Mouse (Mus musculus) forebrain, embryonic 14.5 days (tissue): ENCODE measurements at regions not wholly inside any gene's neighbourhood (a gene's known extent, or its start where the extent isn't known, plus 50 kb on each side); places are given as distances from the start of the nearest gene placed in this dataset.

Experiments
- ATAC-seq: fragments of 200-750 bp; cut with Nextera tagmentation; 2 replicates; pipeline ENCODE4 v1.8.0; 2017; ENCODE audit warnings: mild to moderate bottlenecking, moderate library complexity
- DNase-seq: peaks from one replicate; pipeline ENCODE4 v3.0.0-alpha.2; 2015; ENCODE audit warnings: low spot score
- H3K27ac ChIP-seq: fragments of 300-500 bp; sonication (generic); 2 replicates; pipeline ENCODE4 v1.5.1; 2014; ENCODE audit warnings: low read depth, mild to moderate bottlenecking, control low read depth, low read length, moderate library complexity
- H3K27me3 ChIP-seq: fragments of 300-500 bp; sonication (generic); replicated peaks from 2 replicates; pipeline ENCODE4 v1.6.1; 2014; ENCODE audit warnings: low read length, control low read depth, mixed read lengths; ENCODE audit not compliant: control insufficient read depth, insufficient read depth
- H3K36me3 ChIP-seq: fragments of 300-500 bp; sonication (generic); 2 replicates; pipeline ENCODE4 v1.6.1; 2014; ENCODE audit warnings: low read length, control low read depth; ENCODE audit not compliant: control insufficient read depth, insufficient read depth
- H3K4me1 ChIP-seq: fragments of 300-500 bp; sonication (generic); 2 replicates; pipeline ENCODE4 v1.6.1; 2014; ENCODE audit warnings: antibody characterized with exemption, low read length, control low read depth; ENCODE audit not compliant: control insufficient read depth, insufficient read depth
- H3K4me2 ChIP-seq: fragments of 300-500 bp; sonication (generic); 2 replicates; pipeline ENCODE4 v1.6.1; 2014; ENCODE audit warnings: mild to moderate bottlenecking, control low read depth, low read length
- H3K4me3 ChIP-seq: fragments of 300-500 bp; sonication (generic); 2 replicates; pipeline ENCODE4 v1.5.1; 2014; ENCODE audit warnings: low read depth, low read length, control low read depth
- H3K9ac ChIP-seq: fragments of 300-500 bp; sonication (generic); 2 replicates; pipeline ENCODE4 v1.6.1; 2014; ENCODE audit warnings: mild to moderate bottlenecking, low read length, control low read depth, moderate library complexity
- H3K9me3 ChIP-seq: fragments of 300-500 bp; sonication (generic); replicated peaks from 2 replicates; pipeline ENCODE4 v1.6.1; 2016; ENCODE audit warnings: low read length, control low read depth, mixed read lengths; ENCODE audit not compliant: control insufficient read depth
- WGBS: fragments of 180-500 bp; shearing (Covaris S2); extraction: QIAGEN DNeasy Blood & Tissue Kit; methylation state at CpG from one replicate; pipeline ENCODE4 v1.1.7; 2014; 5-methylcytosine and 5-hydroxymethylcytosine counted together

DNA sequence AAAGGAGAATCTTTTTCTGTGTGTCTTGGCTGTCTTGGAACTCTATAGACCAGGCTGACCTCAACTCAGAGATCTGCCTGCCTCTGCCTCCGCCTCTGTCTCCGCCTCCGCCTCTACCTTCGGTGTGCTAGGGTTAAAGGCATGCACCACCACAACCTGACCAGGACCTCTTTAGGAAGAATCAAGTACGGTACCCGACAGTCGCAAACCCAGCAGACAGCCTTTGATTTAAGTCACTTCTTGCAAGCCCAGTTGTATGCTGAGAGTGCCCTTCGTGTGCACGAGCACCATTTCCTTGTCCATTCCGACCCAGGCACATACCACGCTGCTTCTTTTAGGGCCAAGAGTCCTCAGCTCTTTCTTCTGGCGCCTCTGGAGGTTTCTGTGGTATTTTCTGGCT lies 105.0 kb upstream of the Six3 start:
- Histone ChIP-seq H3K4me3 (no peak overlapping the region), H3K4me1 (no peaks in the 10 kb centered on the region), H3K27ac (no peak overlapping the region), H3K27me3 (no peaks in the 10 kb centered on the region), H3K9ac (no peak overlapping the region), H3K9me3 (no peaks in the 10 kb centered on the region), H3K36me3 (no peaks in the 10 kb centered on the region), H3K4me2 (no peak overlapping the region)
- no peak for DNase-seq
- ATAC-seq: no peak
- 94% methylated on average over 12 of the region's 12 CpGs for WGBS

DNA sequence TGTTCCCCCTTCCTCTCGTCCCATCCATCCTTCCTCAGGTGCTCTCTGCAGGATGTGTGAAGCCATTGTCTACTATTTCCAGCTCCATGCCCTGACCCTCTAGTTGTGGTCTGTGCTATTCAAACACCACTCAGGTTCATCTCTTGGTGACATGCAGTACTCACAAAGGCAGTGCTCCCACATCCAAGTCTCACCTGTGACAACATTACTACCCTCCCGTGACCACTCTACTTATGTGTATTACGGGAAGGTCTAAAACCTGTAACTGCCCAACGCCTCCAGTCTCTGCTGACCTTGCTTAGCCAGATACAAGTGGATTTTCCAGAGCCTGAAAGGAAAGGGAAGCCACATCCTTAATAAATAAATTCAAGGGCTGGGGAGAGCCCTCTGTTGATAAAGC lies 100.4 kb upstream of the Six3 start:
- Histone ChIP-seq H3K4me3 (no peak overlapping the region), H3K4me2 (no peak overlapping the region), H3K9ac (no peak overlapping the region), H3K9me3 (no peaks in the 10 kb centered on the region), H3K36me3 (no peaks in the 10 kb centered on the region), H3K27ac (no peak overlapping the region), H3K27me3 (no peaks in the 10 kb centered on the region), H3K4me1 (no peaks in the 10 kb centered on the region)
- DNase-seq: no peak
- no peak for ATAC-seq
- WGBS: 94% methylated on average over 4 of the region's 4 CpGs

DNA sequence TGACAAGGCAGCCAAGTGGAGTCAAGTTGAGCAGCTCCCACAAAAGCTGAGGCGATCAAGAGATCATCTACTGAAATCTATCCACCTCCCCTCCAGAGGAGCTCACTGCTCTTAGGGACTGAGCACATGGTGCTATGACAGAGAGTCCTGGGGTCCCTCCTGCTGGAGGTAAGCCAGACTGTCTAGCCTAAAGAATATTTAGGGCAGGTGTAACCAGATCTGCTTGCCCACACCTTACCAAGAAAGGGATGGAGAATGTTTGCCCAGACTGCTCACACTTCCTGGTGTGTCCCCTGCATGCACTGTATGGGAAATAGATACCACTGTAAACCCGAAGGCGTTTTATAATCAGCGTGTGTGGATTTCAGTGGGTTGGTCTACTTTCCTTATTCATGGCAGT lies 99.5 kb upstream of the Six3 start:
- Histone ChIP-seq H3K9ac (no peak overlapping the region), H3K4me3 (no peak overlapping the region), H3K4me2 (no peak overlapping the region), H3K9me3 (no peaks in the 10 kb centered on the region), H3K27me3 (no peaks in the 10 kb centered on the region), H3K4me1 (no peaks in the 10 kb centered on the region), H3K27ac (no peak overlapping the region), H3K36me3 (no peaks in the 10 kb centered on the region)
- no peak for DNase-seq
- WGBS: 96% methylated on average over 4 of the region's 4 CpGs
- ATAC-seq: no peak

DNA sequence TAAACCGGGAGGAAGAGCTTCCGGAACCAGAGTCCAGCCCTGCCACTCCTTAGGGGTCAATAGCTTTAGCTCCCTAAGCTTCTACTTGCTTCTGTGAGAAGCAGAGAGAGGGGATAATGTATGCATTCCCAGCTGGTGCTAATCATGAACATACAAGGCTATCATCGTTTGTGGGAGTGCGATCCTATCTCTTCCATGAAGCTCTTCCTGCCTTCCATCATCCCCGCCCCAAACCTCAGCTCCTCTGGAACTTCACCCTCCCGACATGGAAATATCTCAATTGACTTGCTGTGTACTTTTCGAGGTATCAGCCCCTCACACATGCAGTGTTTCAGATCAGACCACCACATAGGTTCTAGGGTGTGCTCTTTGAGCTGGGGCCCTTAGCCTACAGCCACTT lies 99.0 kb upstream of the Six3 start:
- H3K27ac ChIP-seq: no peak overlapping the region
- no peaks in the 10 kb centered on the region for H3K27me3 ChIP-seq
- H3K9ac ChIP-seq: no peak overlapping the region
- WGBS: 82% methylated on average over 7 of the region's 7 CpGs
- ATAC-seq (no peak), DNase-seq (no peak)
- H3K4me3 ChIP-seq: no peak overlapping the region
- H3K4me2 ChIP-seq: no peak overlapping the region
- no peaks in the 10 kb centered on the region for H3K4me1 ChIP-seq
- no peaks in the 10 kb centered on the region for H3K36me3 ChIP-seq
- no peaks in the 10 kb centered on the region for H3K9me3 ChIP-seq

DNA sequence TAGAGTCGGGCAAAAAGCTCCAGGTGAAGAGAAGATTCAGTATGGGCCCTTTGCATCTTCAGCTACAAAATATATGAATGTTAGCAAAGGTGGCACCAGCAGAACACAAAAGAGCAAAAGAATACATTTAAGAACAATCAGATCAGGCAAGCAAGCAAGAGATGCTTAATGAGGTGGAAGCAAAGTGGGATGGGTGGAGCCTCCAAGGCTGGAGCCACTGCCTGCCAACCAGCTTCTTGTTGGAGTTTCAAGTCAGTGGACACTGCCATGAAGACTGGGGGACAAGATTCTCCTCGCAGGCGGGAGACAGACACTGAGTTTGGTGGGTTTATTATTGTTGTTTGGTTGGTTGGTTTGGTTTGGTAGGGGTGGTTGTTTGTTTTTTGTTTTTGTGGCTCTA lies 96.1 kb upstream of the Six3 start:
- no peaks in the 10 kb centered on the region for H3K36me3 ChIP-seq
- H3K4me3 ChIP-seq: no peak overlapping the region
- H3K9ac ChIP-seq: no peak overlapping the region
- H3K4me1 ChIP-seq: no peaks in the 10 kb centered on the region
- WGBS: 74% methylated on average over 3 of the region's 3 CpGs
- no peak overlapping the region for H3K27ac ChIP-seq
- no peak for ATAC-seq
- no peak overlapping the region for H3K4me2 ChIP-seq
- DNase-seq: no peak
- H3K27me3 ChIP-seq: no peaks in the 10 kb centered on the region
- no peaks in the 10 kb centered on the region for H3K9me3 ChIP-seq

DNA sequence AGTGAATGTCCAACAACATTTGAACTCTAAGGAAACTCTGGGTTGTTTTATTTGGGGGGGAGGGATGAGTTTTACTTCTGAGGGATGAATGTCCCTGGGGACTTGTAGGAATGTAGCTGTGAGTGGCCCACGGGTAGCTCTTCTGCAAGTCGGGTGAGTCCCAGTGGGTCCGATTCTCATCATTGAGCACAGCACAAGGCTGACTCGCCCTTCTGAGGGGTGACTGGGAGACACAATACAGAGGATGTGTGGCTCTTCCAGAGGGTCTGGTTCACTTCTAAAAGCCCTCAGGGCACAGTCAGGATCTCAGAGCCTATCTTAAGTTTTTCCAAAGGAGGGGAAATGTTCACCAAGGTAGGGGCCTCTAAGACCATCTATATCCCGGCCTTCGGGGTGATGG lies 94.9 kb upstream of the Six3 start:
- H3K4me3 ChIP-seq: no peak overlapping the region
- H3K36me3 ChIP-seq: no peaks in the 10 kb centered on the region
- no peaks in the 10 kb centered on the region for H3K27me3 ChIP-seq
- H3K9me3 ChIP-seq: no peaks in the 10 kb centered on the region
- DNase-seq (no peak), ATAC-seq (no peak)
- 90% methylated on average over 6 of the region's 6 CpGs for WGBS
- no peak overlapping the region for H3K27ac ChIP-seq
- H3K9ac ChIP-seq: no peak overlapping the region
- no peaks in the 10 kb centered on the region for H3K4me1 ChIP-seq
- no peak overlapping the region for H3K4me2 ChIP-seq

DNA sequence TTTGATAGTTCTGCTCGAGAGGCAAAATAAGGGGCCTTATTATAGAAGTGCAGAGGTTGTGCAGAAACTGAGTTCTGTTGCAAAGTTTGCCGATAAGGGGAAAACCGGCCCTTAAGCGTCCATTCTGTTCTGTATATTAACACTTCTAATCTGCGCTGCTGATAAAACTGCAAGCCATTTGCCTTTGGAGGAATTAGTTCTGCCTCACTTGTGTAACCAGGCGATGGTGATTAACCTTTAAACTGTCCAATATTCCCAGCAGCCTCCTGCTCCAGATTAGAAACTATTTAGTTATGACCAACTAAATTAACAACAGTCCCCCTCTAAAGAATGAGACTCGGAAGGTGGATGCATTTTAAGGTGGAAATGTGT lies 86.1 kb upstream of the Six3 start:
- DNase-seq (no peak), ATAC-seq (no peak)
- H3K4me2 ChIP-seq: no peak overlapping the region
- peaks cover 8% of the 10 kb centered on the region; the same call in 1 of the 2 replicates for H3K4me1 ChIP-seq
- no peaks in the 10 kb centered on the region for H3K9me3 ChIP-seq
- no peak overlapping the region for H3K9ac ChIP-seq
- H3K36me3 ChIP-seq: no peaks in the 10 kb centered on the region
- H3K27me3 ChIP-seq: no peaks in the 10 kb centered on the region
- WGBS: 18% methylated on average over 7 of the region's 7 CpGs
- no peak overlapping the region for H3K4me3 ChIP-seq
- H3K27ac ChIP-seq: no peak overlapping the region

DNA sequence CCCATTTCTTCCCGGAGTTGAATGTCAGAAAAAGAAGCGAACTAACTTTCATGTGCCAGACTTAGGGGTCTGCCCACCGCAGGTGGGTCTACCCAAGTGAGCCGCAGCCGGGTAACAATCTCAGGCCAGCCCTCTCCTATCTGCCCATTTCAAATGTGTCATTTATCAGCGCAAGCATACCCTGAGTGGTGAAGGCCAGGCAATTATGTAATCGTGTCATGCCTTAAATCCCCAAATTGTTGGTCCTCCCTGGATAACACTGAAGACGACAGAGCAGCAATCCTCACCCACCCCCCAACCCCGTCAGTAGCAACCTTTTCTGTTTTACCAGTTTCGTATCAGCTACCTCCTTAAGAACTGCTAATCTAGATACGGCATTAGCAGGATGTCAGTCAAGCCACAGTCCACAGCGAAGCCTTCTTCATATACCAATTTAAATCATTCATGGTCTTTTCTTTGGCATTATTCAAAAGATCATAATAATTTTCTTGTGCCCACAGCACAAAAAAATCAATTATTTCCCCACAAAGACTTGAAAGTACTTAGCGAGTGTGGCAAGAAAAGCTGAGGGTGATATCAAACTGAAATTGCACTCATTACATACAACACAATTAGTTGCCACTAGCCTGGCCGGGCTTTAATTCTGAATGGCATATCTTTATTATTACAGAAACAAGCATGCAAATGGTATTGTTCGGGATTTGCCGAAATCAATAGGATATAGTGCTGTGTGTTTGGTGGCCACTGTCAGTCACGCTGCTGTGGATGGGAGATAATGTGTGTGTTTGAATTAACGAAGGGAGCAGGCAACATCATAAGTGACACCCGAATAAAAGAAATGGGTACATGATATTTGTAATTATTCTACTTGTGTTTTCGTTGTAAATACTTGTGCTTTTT lies 85.1 kb upstream of the Six3 start:
- Histone ChIP-seq H3K27ac (no peak overlapping the region), H3K9ac (no peak overlapping the region), H3K4me2 (no peak overlapping the region), H3K9me3 (no peaks in the 10 kb centered on the region), H3K4me1 (peaks cover 8% of the 10 kb centered on the region; the same call in 1 of the 2 replicates), H3K36me3 (no peaks in the 10 kb centered on the region), H3K4me3 (no peak overlapping the region), H3K27me3 (no peaks in the 10 kb centered on the region)
- 0 out of 2 replicates have a peak, but pooled peaks have one; percentile 20 for ATAC-seq
- DNase-seq: peak; percentile 18
- WGBS: 27% methylated on average over 20 of the region's 20 CpGs

DNA sequence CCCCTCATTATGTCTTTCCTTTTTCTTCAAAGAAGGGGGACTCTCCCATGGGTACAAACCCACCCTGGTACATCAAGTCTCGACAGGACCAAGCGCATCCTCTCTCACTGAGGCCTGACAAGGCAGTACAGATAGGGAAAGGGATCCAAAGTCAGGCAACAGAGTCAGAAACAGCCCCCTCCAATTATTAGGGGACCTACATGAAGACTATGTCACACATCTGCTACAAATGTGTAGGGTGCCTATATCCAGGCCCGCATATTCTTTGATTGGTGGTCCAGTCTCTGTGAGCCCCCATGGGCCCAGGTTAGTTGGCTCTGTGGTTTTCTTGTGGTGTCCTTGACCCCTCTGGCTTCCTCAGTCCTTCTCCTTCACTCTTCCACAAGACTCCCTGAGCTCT lies 77.1 kb upstream of the Six3 start:
- no peak overlapping the region for H3K27ac ChIP-seq
- 89% methylated on average over 3 of the region's 3 CpGs for WGBS

More for the DNA sequence above, 77.1 kb upstream of the Six3 start:
- H3K4me3 ChIP-seq: no peak overlapping the region
- DNase-seq (no peak), ATAC-seq (no peak)
- H3K36me3 ChIP-seq: no peaks in the 10 kb centered on the region
- H3K27me3 ChIP-seq: no peaks in the 10 kb centered on the region
- no peak overlapping the region for H3K9ac ChIP-seq
- H3K9me3 ChIP-seq: no peaks in the 10 kb centered on the region
- no peaks in the 10 kb centered on the region for H3K4me1 ChIP-seq
- no peak overlapping the region for H3K4me2 ChIP-seq
